Mouse (Mus musculus) neural tube, embryonic 11.5 days (tissue): ENCODE results near the gene Unc13d. TPM values are rescaled to one million over a fixed set of nuclear protein-coding genes. Genes with fewer than 3 reads are reported as not detected.
"Not testable (repeated sequence)": the region's sequence is repeated elsewhere in the genome, so short reads cannot be mapped to it uniquely, and the experiment has no call there.

Experiments used
- ATAC-seq: fragments of 200-750 bp; cut with Nextera tagmentation; 2 replicates; pipeline ENCODE4 v1.8.0; 2017; ENCODE audit warnings: moderate number of reproducible peaks, mild to moderate bottlenecking, moderate TSS enrichment, moderate library complexity; ENCODE audit not compliant: insufficient read depth, low FRiP score, low TSS enrichment
- DNase-seq: peaks from one replicate; pipeline ENCODE4 v3.0.0-alpha.2; 2015; ENCODE audit warnings: low spot score
- H3K27ac ChIP-seq: fragments of 300-500 bp; sonication (generic); 2 replicates; pipeline ENCODE4 v1.5.1; 2014; ENCODE audit warnings: low read depth, mild to moderate bottlenecking, low read length
- H3K27me3 ChIP-seq: fragments of 300-500 bp; sonication (generic); 2 replicates; pipeline ENCODE4 v1.6.1; 2014; ENCODE audit warnings: mild to moderate bottlenecking, low read length, mixed read lengths; ENCODE audit not compliant: control insufficient read depth, insufficient read depth
- H3K36me3 ChIP-seq: fragments of 300-500 bp; sonication (generic); 2 replicates; pipeline ENCODE4 v1.6.1; 2014; ENCODE audit warnings: mild to moderate bottlenecking, low read length, moderate library complexity, mixed read lengths; ENCODE audit not compliant: control insufficient read depth, insufficient read depth
- H3K4me1 ChIP-seq: fragments of 300-500 bp; sonication (generic); 2 replicates; pipeline ENCODE4 v1.6.1; 2014; ENCODE audit warnings: low read length, mixed read lengths; ENCODE audit not compliant: control insufficient read depth, insufficient read depth
- H3K4me2 ChIP-seq: fragments of 300-500 bp; sonication (generic); 2 replicates; pipeline ENCODE4 v1.6.1; 2014; ENCODE audit warnings: low read depth, mild to moderate bottlenecking, moderate library complexity
- H3K4me3 ChIP-seq: fragments of 300-500 bp; sonication (generic); 2 replicates; pipeline ENCODE4 v1.5.1; 2014; ENCODE audit warnings: low read depth, low read length
- H3K9ac ChIP-seq: fragments of 300-500 bp; sonication (generic); 2 replicates; pipeline ENCODE4 v1.6.1; 2014; ENCODE audit warnings: mild to moderate bottlenecking, low read length
- H3K9me3 ChIP-seq: fragments of 300-500 bp; sonication (generic); 2 replicates; pipeline ENCODE4 v1.6.1; 2016; ENCODE audit warnings: low read length; ENCODE audit not compliant: control insufficient read depth
- WGBS: fragments of 180-500 bp; shearing (Covaris S2); extraction: QIAGEN DNeasy Blood & Tissue Kit; methylation state at CpG from one replicate; pipeline ENCODE4 v1.1.7; 2014; 5-methylcytosine and 5-hydroxymethylcytosine counted together
- polyA plus RNA-seq: library from polyadenylated mRNA; unstranded; fragments of >200 nt; fragmentation: Nextera tagmentation; extraction: Ambion mirVana; gene quantifications from 2 replicates; pipeline ENCODE4 v1.2.1, GENCODE M21; 2014

Gene Unc13d
- polyA plus RNA-seq, 1 experiment from 2014 or later, result 1.3 TPM

- WGBS, result 92% methylated on average over 5 of the region's 5 CpGs
- Histone ChIP-seq H3K27me3 (no peaks in the 10 kb centered on the region), H3K4me1 (no peaks in the 10 kb centered on the region), H3K4me2 (no peak overlapping the region), H3K9ac (no peak overlapping the region), H3K9me3 (no peaks in the 10 kb centered on the region), H3K27ac (no peak overlapping the region), H3K4me3 (no peak overlapping the region), H3K36me3 (no peaks in the 10 kb centered on the region)
- ATAC-seq, result no peak
- DNase-seq, result no peak
Observed at GRCm38 (mm10) chr11:116096213-116097108, 18.7 kb upstream of the Unc13d start.

- Histone ChIP-seq H3K27me3 (no peaks in the 10 kb centered on the region), H3K27ac (no peak overlapping the region), H3K4me3 (no peak overlapping the region), H3K4me1 (no peaks in the 10 kb centered on the region), H3K9ac (no peak overlapping the region), H3K4me2 (no peak overlapping the region), H3K36me3 (no peaks in the 10 kb centered on the region), H3K9me3 (no peaks in the 10 kb centered on the region)
- WGBS, result 86% methylated on average over 3 of the region's 3 CpGs
- ATAC-seq (no peak), DNase-seq (no peak)
Observed at GRCm38 (mm10) chr11:116095573-116095972, 17.8 kb upstream of the Unc13d start.

GRCm38 (mm10) chr11:116093771-116094565 is 16.2 kb upstream of the Unc13d start:
- Histone ChIP-seq H3K4me2 (no peak overlapping the region), H3K27ac (no peak overlapping the region), H3K27me3 (no peaks in the 10 kb centered on the region), H3K4me1 (no peaks in the 10 kb centered on the region), H3K36me3 (no peaks in the 10 kb centered on the region), H3K9me3 (no peaks in the 10 kb centered on the region), H3K4me3 (no peak overlapping the region), H3K9ac (no peak overlapping the region)
- DNase-seq, result no peak
- 70% methylated on average over 16 of the region's 16 CpGs for WGBS
- no peak for ATAC-seq

- not testable (repeated sequence) for H3K4me3 ChIP-seq, DNase-seq, H3K9ac ChIP-seq, H3K4me1 ChIP-seq, H3K27ac ChIP-seq, H3K27me3 ChIP-seq, H3K36me3 ChIP-seq, H3K4me2 ChIP-seq, H3K9me3 ChIP-seq, ATAC-seq
- WGBS, result 87% methylated on average over 6 of the region's 6 CpGs
Observed at GRCm38 (mm10) chr11:116092959-116093358, 15.2 kb upstream of the Unc13d start.

GRCm38 (mm10) chr11:116091591-116091990 is 13.8 kb upstream of the Unc13d start:
- Histone ChIP-seq H3K27me3 (no peaks in the 10 kb centered on the region), H3K9ac (no peak overlapping the region), H3K36me3 (no peaks in the 10 kb centered on the region), H3K9me3 (no peaks in the 10 kb centered on the region), H3K27ac (no peak overlapping the region), H3K4me3 (no peak overlapping the region), H3K4me2 (no peak overlapping the region), H3K4me1 (no peaks in the 10 kb centered on the region)
- DNase-seq, result no peak
- ATAC-seq, result no peak
- 85% methylated on average over 6 of the region's 6 CpGs for WGBS

- Histone ChIP-seq H3K27me3 (no peaks in the 10 kb centered on the region), H3K9ac (no peak overlapping the region), H3K9me3 (no peaks in the 10 kb centered on the region), H3K4me3 (no peak overlapping the region), H3K27ac (no peak overlapping the region), H3K36me3 (no peaks in the 10 kb centered on the region), H3K4me2 (no peak overlapping the region), H3K4me1 (peaks cover 6% of the 10 kb centered on the region; the same call in 1 of the 2 replicates)
- ATAC-seq (no peak), DNase-seq (no peak)
- 91% methylated on average over 6 of the region's 6 CpGs for WGBS
Observed at GRCm38 (mm10) chr11:116089545-116089944, 11.8 kb upstream of the Unc13d start.

- Histone ChIP-seq H3K4me2 (no peak overlapping the region), H3K27ac (no peak overlapping the region), H3K4me3 (no peak overlapping the region), H3K9ac (no peak overlapping the region), H3K4me1 (peaks cover 6% of the 10 kb centered on the region; the same call in 1 of the 2 replicates), H3K9me3 (no peaks in the 10 kb centered on the region), H3K36me3 (no peaks in the 10 kb centered on the region), H3K27me3 (no peaks in the 10 kb centered on the region)
- WGBS, result 90% methylated on average over 11 of the region's 11 CpGs
- DNase-seq (no peak), ATAC-seq (no peak)
Observed at GRCm38 (mm10) chr11:116088741-116089394, 11.1 kb upstream of the Unc13d start.

DNA sequence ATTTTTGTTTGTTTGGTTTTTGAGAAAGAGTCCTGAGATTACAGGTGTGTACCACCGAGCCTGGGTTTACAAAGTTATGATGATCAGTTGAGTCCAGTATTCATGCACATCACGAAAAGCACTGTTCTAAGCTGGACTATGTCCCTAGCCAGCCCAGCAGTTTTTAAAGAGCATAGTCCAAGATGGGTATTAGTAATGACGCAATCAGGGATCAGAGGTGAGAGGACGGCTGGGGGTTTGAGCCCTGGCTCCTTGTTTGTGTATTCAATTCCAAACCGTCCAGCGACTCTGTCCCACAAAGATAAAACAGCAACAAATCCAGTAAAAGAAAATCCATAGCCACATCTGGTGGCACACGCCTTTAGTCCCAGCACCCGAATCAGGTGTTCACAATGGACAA is 10.4 kb upstream of the Unc13d start:
- Histone ChIP-seq H3K4me2 (no peak overlapping the region), H3K27ac (no peak overlapping the region), H3K4me3 (no peak overlapping the region), H3K36me3 (0 out of 2 replicates have a peak, but pooled peaks cover 3% of the 10 kb centered on the region), H3K9me3 (no peaks in the 10 kb centered on the region), H3K4me1 (peaks cover 6% of the 10 kb centered on the region; the same call in 1 of the 2 replicates), H3K27me3 (no peaks in the 10 kb centered on the region), H3K9ac (no peak overlapping the region)
- no peak for ATAC-seq
- WGBS, result 91% methylated on average over 8 of the region's 8 CpGs
- DNase-seq, result no peak
